Mouse (Mus musculus) layer of hippocampus, postnatal 36 days (tissue): ENCODE measurements around the gene Szrd1. TPM values are rescaled to one million over a fixed set of nuclear protein-coding genes. Genes with fewer than 3 reads are reported as not detected.
A peak's percentile ranks its signal among the peaks of the same experiment; 100 is the strongest.
"Not testable (repeated sequence)": the region's sequence is repeated elsewhere in the genome, so short reads cannot be mapped to it uniquely, and the experiment has no call there.

ENCODE experiments used
- DNase-seq, 2 experiments: peaks; one replicate each; pipeline ENCODE4 v3.0.0; 2022
- total RNA-seq, 2 experiments: library from RNA; stranded (reverse); gene quantifications; 2 replicates each; pipeline ENCODE4 v1.2.3; 2021

The Szrd1 gene
- total RNA-seq, 2 experiments from 2014 or later: 47.4 to 62.3 TPM

- peak; percentile 94 to 95 for DNase-seq
Observed at GRCm38 (mm10) chr4:141147112-141148008, 7.8 kb upstream of the Szrd1 start, which contains the start of gene Fbxo42. Gene Fbxo42 (plus strand): TSS chr4:141147913.

- no peak for DNase-seq
Observed at GRCm38 (mm10) chr4:141146491-141147033, 7.0 kb upstream of the Szrd1 start.

- DNase-seq: not testable (repeated sequence)
Observed at GRCm38 (mm10) chr4:141145124-141145523, 5.5 kb upstream of the Szrd1 start.

- peak; percentile 73 to 77 for DNase-seq
Observed at GRCm38 (mm10) chr4:141142285-141142811, 2.8 kb upstream of the Szrd1 start.

GRCm38 (mm10) chr4:141140967-141141366 lies 1.4 kb upstream of the Szrd1 start:
- no peak for DNase-seq

- DNase-seq: not testable (repeated sequence)
Observed at GRCm38 (mm10) chr4:141140354-141140753, 779 bp upstream of the Szrd1 start.

GRCm38 (mm10) chr4:141138425-141139115 lies 1.0 kb downstream of the Szrd1 start:
- DNase-seq: no peak

GRCm38 (mm10) chr4:141137740-141138139 lies 1.8 kb downstream of the Szrd1 start:
- not testable (repeated sequence) for DNase-seq

GRCm38 (mm10) chr4:141136126-141136525 lies 3.4 kb downstream of the Szrd1 start:
- no peak for DNase-seq

- DNase-seq: no peak
Observed at GRCm38 (mm10) chr4:141134751-141135530, 4.6 kb downstream of the Szrd1 start.

GRCm38 (mm10) chr4:141134031-141134441 lies 5.5 kb downstream of the Szrd1 start:
- DNase-seq: peak in 1 of 2 experiments; percentile 42

- no peak for DNase-seq
Observed at GRCm38 (mm10) chr4:141133227-141133626, 6.3 kb downstream of the Szrd1 start.

- DNase-seq: no peak
Observed at GRCm38 (mm10) chr4:141132191-141132590, 7.4 kb downstream of the Szrd1 start.

GRCm38 (mm10) chr4:141131531-141132061 lies 8.0 kb downstream of the Szrd1 start:
- DNase-seq: no peak

GRCm38 (mm10) chr4:141130704-141131342 lies 8.8 kb downstream of the Szrd1 start:
- DNase-seq: peak in 1 of 2 experiments; percentile 34

- DNase-seq: no peak
Observed at GRCm38 (mm10) chr4:141129190-141129710, 10.3 kb downstream of the Szrd1 start.

- DNase-seq: no peak
Observed at GRCm38 (mm10) chr4:141123065-141123464, 16.5 kb downstream of the Szrd1 start.

- no peak for DNase-seq
Observed at GRCm38 (mm10) chr4:141122663-141123062, 16.9 kb downstream of the Szrd1 start.

- peak; percentile 65 to 68 for DNase-seq
Observed at GRCm38 (mm10) chr4:141120700-141121099, 18.9 kb downstream of the Szrd1 start.

GRCm38 (mm10) chr4:141118691-141119090 lies 20.9 kb downstream of the Szrd1 start:
- no peak for DNase-seq

- DNase-seq: no peak
Observed at GRCm38 (mm10) chr4:141115398-141115797, 24.2 kb downstream of the Szrd1 start.
